Mouse (Mus musculus): ENCODE data around the gene M6pr. TPM values are rescaled to one million over a fixed set of nuclear protein-coding genes. Genes with fewer than 3 reads are reported as not detected.
A peak's percentile ranks its signal among the peaks of the same experiment; 100 is the strongest.

M6pr gene
- total and polyA plus RNA-seq, 2 experiments, result 46.4 to 104 TPM

DNA sequence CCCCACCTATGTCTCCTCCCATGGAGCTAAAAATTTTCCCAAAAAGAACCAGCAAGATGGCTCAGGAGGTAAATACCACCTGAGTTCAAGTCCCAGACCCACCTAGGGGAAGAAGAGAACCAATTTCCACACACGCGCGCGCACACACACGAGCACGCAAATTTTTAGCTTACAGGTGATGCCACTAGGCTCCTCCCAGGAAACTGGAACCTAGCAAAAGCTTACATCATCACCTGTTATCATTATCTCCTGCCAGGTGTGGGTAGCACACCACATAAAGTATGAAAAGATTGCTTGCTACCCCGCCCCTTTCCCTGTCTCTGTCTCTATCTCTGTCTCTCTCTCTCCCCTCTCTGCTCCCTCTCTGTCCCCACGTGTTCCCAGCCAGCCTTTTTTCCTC lies 15.4 kb upstream of the M6pr start:
- H3K79me2 ChIP-seq (ENCODE audit: control insufficient read depth, insufficient read depth, low read length), result no peaks in the 10 kb centered on the region
- H3K9ac ChIP-seq (ENCODE audit: low read depth, low read length), result no peak overlapping the region
- H3K4me1 ChIP-seq (ENCODE audit: control insufficient read depth, insufficient read depth, low read length), result no peaks in the 10 kb centered on the region
- H3K36me3 ChIP-seq (ENCODE audit: control insufficient read depth, insufficient read depth, low read length), result no peaks in the 10 kb centered on the region
- no peak for TF ChIP-seq POLR2A (IDR thresholded peaks at IDR 0.05; ENCODE audit: extremely low read depth, insufficient read depth, low read length)
- DNase-seq (ENCODE audit: extremely low read depth, low read depth, low spot score), result no peak
- H3K27me3 ChIP-seq (ENCODE audit: control insufficient read depth, insufficient read depth, low read length), result peaks cover 2% of the 10 kb centered on the region; the same call in 1 of the 2 replicates
- WGBS, result 94% methylated on average over 8 of the region's 8 CpGs
- H3K27ac ChIP-seq (replicated peaks; ENCODE audit: insufficient read depth, low read depth, low read length), result no peak overlapping the region
- no peak overlapping the region for H3K4me3 ChIP-seq (ENCODE audit: insufficient read depth, low read depth, low read length)

DNA sequence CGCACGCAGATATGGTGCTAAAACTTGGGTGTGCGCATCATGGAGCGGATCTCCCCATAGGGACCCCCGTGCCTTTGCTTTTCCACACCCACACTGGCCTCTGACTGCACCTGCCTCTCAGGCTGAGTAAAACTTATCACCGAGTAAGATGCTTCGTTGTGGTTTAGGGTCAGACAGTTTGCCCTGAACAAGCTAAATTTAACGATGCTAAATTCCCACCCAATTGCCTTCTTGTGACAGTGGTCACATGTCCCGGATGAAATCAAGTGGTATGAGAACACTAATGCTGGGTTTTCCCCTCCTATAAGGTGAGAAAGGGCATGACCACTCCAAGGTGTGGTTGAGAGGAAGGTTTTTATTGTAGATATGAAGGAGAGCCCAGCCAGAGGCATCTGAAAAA lies 14.7 kb upstream of the M6pr start:
- no peak for DNase-seq (ENCODE audit: extremely low read depth, low read depth, low spot score)
- WGBS, result 89% methylated on average over 9 of the region's 9 CpGs

DNA sequence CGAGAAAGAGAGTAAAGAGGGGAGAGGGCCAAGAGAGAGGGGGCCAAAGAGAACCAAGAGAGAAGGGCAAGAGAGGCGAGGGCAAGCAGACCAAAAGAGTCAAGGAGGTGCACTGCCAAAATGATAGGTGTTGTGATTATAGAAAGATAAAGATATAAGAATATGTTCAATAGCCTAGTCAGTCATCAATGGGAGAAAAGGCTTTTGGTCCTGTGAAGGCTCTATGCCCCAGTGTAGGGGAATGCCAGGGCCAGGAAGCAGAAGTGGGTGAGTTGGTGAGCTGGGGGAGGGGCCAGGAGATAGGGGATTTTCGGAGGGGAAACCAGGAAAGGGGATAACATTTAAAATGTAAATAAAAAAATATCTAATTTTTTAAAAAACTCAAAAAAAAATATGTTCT lies 14.2 kb upstream of the M6pr start:
- WGBS, result 65% methylated on average over 3 of the region's 3 CpGs

More for the DNA sequence above, 14.7 kb upstream of the M6pr start:
- no peaks in the 10 kb centered on the region for H3K36me3 ChIP-seq (ENCODE audit: control insufficient read depth, insufficient read depth, low read length)
- no peaks in the 10 kb centered on the region for H3K79me2 ChIP-seq (ENCODE audit: control insufficient read depth, insufficient read depth, low read length)
- H3K4me3 ChIP-seq (ENCODE audit: insufficient read depth, low read depth, low read length), result no peak overlapping the region
- no peak overlapping the region for H3K9ac ChIP-seq (ENCODE audit: low read depth, low read length)
- H3K27ac ChIP-seq (replicated peaks; ENCODE audit: insufficient read depth, low read depth, low read length), result no peak overlapping the region
- H3K4me1 ChIP-seq (ENCODE audit: control insufficient read depth, insufficient read depth, low read length), result no peaks in the 10 kb centered on the region
- peaks cover 2% of the 10 kb centered on the region; the same call in 1 of the 2 replicates for H3K27me3 ChIP-seq (ENCODE audit: control insufficient read depth, insufficient read depth, low read length)
- TF ChIP-seq CTCF (IDR thresholded peaks at IDR 0.05; ENCODE audit: low read depth, low read length), result no peak
- TF ChIP-seq POLR2A (IDR thresholded peaks at IDR 0.05; ENCODE audit: extremely low read depth, insufficient read depth, low read length), result no peak

DNA sequence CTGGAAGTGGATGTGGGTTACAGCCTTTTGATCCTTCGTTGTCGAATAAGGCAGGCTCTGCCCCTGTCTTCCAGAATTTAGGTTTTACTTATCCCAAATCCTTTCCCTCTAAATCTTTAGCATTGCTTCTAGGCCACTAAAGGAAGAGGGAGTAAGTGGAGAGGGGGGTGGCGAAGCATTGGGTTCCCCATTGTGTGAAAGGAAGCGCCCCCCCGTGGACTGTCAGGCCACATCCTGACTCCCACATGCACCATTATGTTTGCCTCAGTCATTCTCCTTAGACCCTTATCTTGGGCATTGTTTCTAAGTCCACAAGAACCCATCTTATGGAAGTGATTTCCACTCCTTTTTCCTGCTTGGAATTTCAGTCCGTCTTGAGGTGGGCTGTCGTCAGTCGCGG lies 13.3 kb upstream of the M6pr start:
- no peak overlapping the region for H3K9ac ChIP-seq (ENCODE audit: low read depth, low read length)
- no peaks in the 10 kb centered on the region for H3K79me2 ChIP-seq (ENCODE audit: control insufficient read depth, insufficient read depth, low read length)
- 47% methylated on average over 9 of the region's 9 CpGs for WGBS
- H3K4me1 ChIP-seq (ENCODE audit: control insufficient read depth, insufficient read depth, low read length), result no peaks in the 10 kb centered on the region
- no peak overlapping the region for H3K27ac ChIP-seq (replicated peaks; ENCODE audit: insufficient read depth, low read depth, low read length)
- H3K27me3 ChIP-seq (ENCODE audit: control insufficient read depth, insufficient read depth, low read length), result peaks cover 2% of the 10 kb centered on the region; the same call in 1 of the 2 replicates
- no peaks in the 10 kb centered on the region for H3K36me3 ChIP-seq (ENCODE audit: control insufficient read depth, insufficient read depth, low read length)
- no peak overlapping the region for H3K4me3 ChIP-seq (ENCODE audit: insufficient read depth, low read depth, low read length)
- DNase-seq (ENCODE audit: extremely low read depth, low read depth, low spot score), result no peak
- no peak for TF ChIP-seq CTCF (IDR thresholded peaks at IDR 0.05; ENCODE audit: low read depth, low read length)
- no peak for TF ChIP-seq POLR2A (IDR thresholded peaks at IDR 0.05; ENCODE audit: extremely low read depth, insufficient read depth, low read length)

More for the DNA sequence above, 14.2 kb upstream of the M6pr start:
- no peak for DNase-seq (ENCODE audit: extremely low read depth, low read depth, low spot score)
- H3K36me3 ChIP-seq (ENCODE audit: control insufficient read depth, insufficient read depth, low read length), result no peaks in the 10 kb centered on the region
- H3K27me3 ChIP-seq (ENCODE audit: control insufficient read depth, insufficient read depth, low read length), result peaks cover 2% of the 10 kb centered on the region; the same call in 1 of the 2 replicates
- H3K79me2 ChIP-seq (ENCODE audit: control insufficient read depth, insufficient read depth, low read length), result no peaks in the 10 kb centered on the region
- no peak overlapping the region for H3K4me3 ChIP-seq (ENCODE audit: insufficient read depth, low read depth, low read length)
- H3K27ac ChIP-seq (replicated peaks; ENCODE audit: insufficient read depth, low read depth, low read length), result no peak overlapping the region
- TF ChIP-seq CTCF (IDR thresholded peaks at IDR 0.05; ENCODE audit: low read depth, low read length) (no peak), POLR2A (IDR thresholded peaks at IDR 0.05; ENCODE audit: extremely low read depth, insufficient read depth, low read length) (no peak)
- H3K4me1 ChIP-seq (ENCODE audit: control insufficient read depth, insufficient read depth, low read length), result no peaks in the 10 kb centered on the region
- no peak overlapping the region for H3K9ac ChIP-seq (ENCODE audit: low read depth, low read length)

DNA sequence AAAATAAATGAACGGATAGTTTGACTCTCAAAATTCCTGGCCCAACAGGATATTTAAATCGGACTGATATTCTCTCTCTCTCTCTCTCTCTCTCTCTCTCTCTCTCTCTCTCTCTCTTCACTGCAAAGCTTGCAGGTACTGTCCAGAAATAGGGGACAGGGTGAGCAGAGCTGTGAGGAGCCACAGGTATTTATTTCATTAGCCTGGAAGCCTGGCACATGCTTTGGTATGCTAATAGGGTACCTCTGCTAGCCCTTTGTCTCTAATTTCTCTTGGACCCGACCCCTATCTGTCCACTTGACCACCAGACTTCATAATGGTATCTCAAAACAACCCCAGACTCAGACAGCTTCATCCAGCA lies 11.6 kb upstream of the M6pr start:
- H3K27ac ChIP-seq (replicated peaks; ENCODE audit: insufficient read depth, low read depth, low read length), result no peak overlapping the region
- no peaks in the 10 kb centered on the region for H3K79me2 ChIP-seq (ENCODE audit: control insufficient read depth, insufficient read depth, low read length)
- H3K36me3 ChIP-seq (ENCODE audit: control insufficient read depth, insufficient read depth, low read length), result no peaks in the 10 kb centered on the region
- no peak for DNase-seq (ENCODE audit: extremely low read depth, low read depth, low spot score)
- H3K27me3 ChIP-seq (ENCODE audit: control insufficient read depth, insufficient read depth, low read length), result peaks cover 2% of the 10 kb centered on the region; the same call in 1 of the 2 replicates
- no peaks in the 10 kb centered on the region for H3K4me1 ChIP-seq (ENCODE audit: control insufficient read depth, insufficient read depth, low read length)
- no peak overlapping the region for H3K9ac ChIP-seq (ENCODE audit: low read depth, low read length)
- no peak for TF ChIP-seq CTCF (IDR thresholded peaks at IDR 0.05; ENCODE audit: low read depth, low read length)
- TF ChIP-seq POLR2A (IDR thresholded peaks at IDR 0.05; ENCODE audit: extremely low read depth, insufficient read depth, low read length), result no peak
- no peak overlapping the region for H3K4me3 ChIP-seq (ENCODE audit: insufficient read depth, low read depth, low read length)
- 49% methylated on average over 3 of the region's 3 CpGs for WGBS

DNA sequence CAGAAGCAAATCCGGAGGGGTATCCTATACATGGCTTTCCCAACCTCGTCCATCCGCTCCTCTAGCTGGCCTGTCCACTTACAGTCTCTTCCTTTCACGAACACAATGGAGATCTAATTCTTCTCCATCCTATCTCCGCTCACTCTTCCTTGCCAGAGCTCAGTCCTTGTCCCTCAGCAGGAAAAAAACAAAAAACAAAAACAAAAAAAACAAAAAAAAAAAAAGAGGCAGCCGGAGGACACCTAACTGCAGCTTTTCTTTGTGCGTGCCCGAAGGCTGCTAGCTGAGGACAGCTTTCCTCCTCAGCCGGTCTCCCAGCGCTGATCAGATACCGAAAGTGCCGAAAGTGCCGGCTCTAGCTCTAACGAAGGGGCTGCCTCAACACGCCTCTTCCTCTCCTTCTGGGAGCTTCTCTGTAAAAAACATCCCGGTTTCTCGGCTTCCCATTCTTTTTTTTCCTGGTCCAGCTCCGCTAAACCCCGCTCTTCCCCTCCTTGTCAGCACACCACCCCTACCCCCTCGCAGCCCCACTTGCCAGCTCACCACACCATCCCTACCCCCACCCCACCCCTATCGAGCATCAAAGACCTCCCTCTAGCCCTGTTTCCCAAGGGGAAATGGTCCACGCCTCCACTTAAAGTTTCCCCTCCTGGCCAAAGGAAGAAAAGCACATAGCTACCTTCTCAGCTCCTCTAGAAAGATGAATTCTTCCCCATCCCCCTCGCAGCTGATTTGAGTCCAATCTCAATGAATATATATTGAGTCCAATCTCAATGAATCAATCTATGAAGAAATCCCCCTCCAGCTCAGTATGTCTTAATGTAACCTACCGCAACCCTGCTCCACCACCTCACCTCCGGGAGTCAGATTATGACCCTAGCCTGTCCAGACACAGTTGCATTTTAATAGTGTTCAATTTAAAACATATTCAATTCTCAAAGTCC lies 11.0 kb upstream of the M6pr start:
- no peak for TF ChIP-seq POLR2A (IDR thresholded peaks at IDR 0.05; ENCODE audit: extremely low read depth, insufficient read depth, low read length)
- no peaks in the 10 kb centered on the region for H3K4me1 ChIP-seq (ENCODE audit: control insufficient read depth, insufficient read depth, low read length)
- H3K27me3 ChIP-seq (ENCODE audit: control insufficient read depth, insufficient read depth, low read length), result peaks cover 2% of the 10 kb centered on the region; the same call in 1 of the 2 replicates
- no peak for DNase-seq (ENCODE audit: extremely low read depth, low read depth, low spot score)
- H3K27ac ChIP-seq (replicated peaks; ENCODE audit: insufficient read depth, low read depth, low read length), result no peak overlapping the region
- peak overlapping the region; percentile 52 for H3K4me3 ChIP-seq (ENCODE audit: insufficient read depth, low read depth, low read length)
- H3K36me3 ChIP-seq (ENCODE audit: control insufficient read depth, insufficient read depth, low read length), result no peaks in the 10 kb centered on the region
- H3K9ac ChIP-seq (ENCODE audit: low read depth, low read length), result no peak overlapping the region; the same call in 1 of the 2 replicates
- H3K79me2 ChIP-seq (ENCODE audit: control insufficient read depth, insufficient read depth, low read length), result no peaks in the 10 kb centered on the region
- 12% methylated on average over 25 of the region's 25 CpGs for WGBS

Measured in liver, adult 2 months (tissue).